Mouse (Mus musculus): ENCODE measurements at regions not wholly inside any gene's neighbourhood (a gene's known extent, or its start where the extent isn't known, plus 50 kb on each side); places are given as distances from the start of the nearest gene placed in this dataset.

DNA sequence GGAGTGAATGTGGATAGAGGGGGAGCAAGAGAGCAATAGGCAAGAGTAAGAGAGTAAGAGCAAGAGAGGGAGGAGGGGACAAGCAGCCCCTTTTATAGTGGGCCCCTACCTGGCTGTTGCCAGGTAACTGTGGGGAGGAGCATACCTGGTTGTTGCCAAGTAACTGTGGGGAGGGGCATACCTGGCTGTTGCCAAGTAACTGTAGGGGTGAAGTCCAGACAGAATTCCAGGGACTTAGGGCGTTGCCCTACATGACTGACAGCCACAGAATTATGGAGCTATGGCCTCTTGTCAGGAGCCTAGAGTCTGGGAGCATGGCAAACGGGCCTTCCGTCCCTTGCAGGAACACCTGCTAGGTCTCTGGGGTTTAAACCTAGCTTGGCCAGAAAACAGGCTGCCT is 64.5 kb upstream of the Selenok start:
- Histone ChIP-seq H3K9me3 (ENCODE audit: low read length) (no peaks in the 10 kb centered on the region), H3K9ac (replicated peaks; ENCODE audit: low read length, poor library complexity, severe bottlenecking) (no peak overlapping the region), H3K27me3 (ENCODE audit: insufficient read depth, low read length) (no peaks in the 10 kb centered on the region), H3K4me2 (ENCODE audit: low read depth, low read length, poor library complexity, severe bottlenecking) (no peak overlapping the region), H3K27ac (ENCODE audit: low read depth, low read length) (no peak overlapping the region), H3K4me1 (ENCODE audit: insufficient read depth, low read length) (no peaks in the 10 kb centered on the region), H3K36me3 (ENCODE audit: insufficient read depth, low read length) (no peaks in the 10 kb centered on the region), H3K4me3 (ENCODE audit: low read depth, low read length) (no peak overlapping the region)
- TF ChIP-seq CTCF (IDR thresholded peaks at IDR 0.05), result no peak
- WGBS, result 63% methylated on average over 3 of the region's 3 CpGs
- ATAC-seq (ENCODE audit: low FRiP score) (no peak), DNase-seq (ENCODE audit: low spot score) (no peak)

DNA sequence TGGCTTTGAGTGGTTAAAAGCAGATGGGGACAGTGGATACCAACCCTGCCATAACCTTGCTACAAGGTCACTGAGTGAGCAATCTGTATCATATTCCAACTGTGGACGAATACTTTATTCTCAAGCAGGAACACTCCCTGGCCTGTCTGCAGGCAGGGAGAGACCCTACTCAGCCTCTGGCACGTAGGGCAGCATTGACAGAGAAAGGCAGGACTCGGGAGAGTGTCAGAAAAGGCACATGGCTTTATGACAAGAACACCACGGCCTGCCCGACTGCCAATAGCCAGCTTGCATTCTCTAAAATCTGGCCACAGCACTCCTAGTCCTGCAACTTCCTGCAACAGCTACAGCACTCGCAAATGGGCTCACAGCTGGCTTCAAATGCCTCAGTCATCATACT is 63.3 kb upstream of the Selenok start:
- H3K27ac ChIP-seq (ENCODE audit: low read depth, low read length), result no peak overlapping the region
- no peaks in the 10 kb centered on the region for H3K9me3 ChIP-seq (ENCODE audit: low read length)
- no peak for DNase-seq (ENCODE audit: low spot score)
- no peak for ATAC-seq (ENCODE audit: low FRiP score)
- H3K4me1 ChIP-seq (ENCODE audit: insufficient read depth, low read length), result no peaks in the 10 kb centered on the region
- H3K4me2 ChIP-seq (ENCODE audit: low read depth, low read length, poor library complexity, severe bottlenecking), result no peak overlapping the region
- no peaks in the 10 kb centered on the region for H3K27me3 ChIP-seq (ENCODE audit: insufficient read depth, low read length)
- no peak overlapping the region for H3K9ac ChIP-seq (replicated peaks; ENCODE audit: low read length, poor library complexity, severe bottlenecking)
- no peaks in the 10 kb centered on the region for H3K36me3 ChIP-seq (ENCODE audit: insufficient read depth, low read length)
- TF ChIP-seq CTCF (IDR thresholded peaks at IDR 0.05), result no peak
- H3K4me3 ChIP-seq (ENCODE audit: low read depth, low read length), result no peak overlapping the region
- 89% methylated on average over 6 of the region's 6 CpGs for WGBS

DNA sequence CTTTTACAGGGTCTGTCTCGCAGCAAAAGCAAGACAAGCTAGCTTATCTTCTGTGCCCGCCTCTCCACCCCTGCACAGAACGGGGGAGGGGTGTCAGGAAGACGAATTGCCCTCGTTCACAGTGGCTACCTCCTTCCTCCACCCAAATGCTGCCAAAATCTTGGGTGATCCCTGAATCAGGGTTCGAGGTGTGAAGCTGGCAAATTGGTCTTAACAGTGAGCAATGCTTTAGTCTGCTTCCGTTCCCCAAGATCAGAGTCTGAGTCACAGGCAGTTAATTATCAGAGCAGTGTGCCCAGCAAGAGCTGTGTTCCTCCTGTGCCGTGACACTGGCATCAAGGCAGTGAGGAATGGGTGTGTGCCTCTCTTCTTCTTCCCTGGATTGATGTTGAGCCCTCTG is 58.4 kb upstream of the Selenok start:
- 62% methylated on average over 8 of the region's 8 CpGs for WGBS
- DNase-seq (ENCODE audit: low spot score) (no peak), ATAC-seq (ENCODE audit: low FRiP score) (no peak)
- no peaks in the 10 kb centered on the region for H3K4me1 ChIP-seq (ENCODE audit: insufficient read depth, low read length)
- H3K4me3 ChIP-seq (ENCODE audit: low read depth, low read length), result no peak overlapping the region
- no peak overlapping the region for H3K27ac ChIP-seq (ENCODE audit: low read depth, low read length)
- no peaks in the 10 kb centered on the region for H3K9me3 ChIP-seq (ENCODE audit: low read length)
- no peak overlapping the region for H3K9ac ChIP-seq (replicated peaks; ENCODE audit: low read length, poor library complexity, severe bottlenecking)
- H3K4me2 ChIP-seq (ENCODE audit: low read depth, low read length, poor library complexity, severe bottlenecking), result no peak overlapping the region
- H3K36me3 ChIP-seq (ENCODE audit: insufficient read depth, low read length), result no peaks in the 10 kb centered on the region
- no peak for TF ChIP-seq CTCF (IDR thresholded peaks at IDR 0.05)
- no peaks in the 10 kb centered on the region for H3K27me3 ChIP-seq (ENCODE audit: insufficient read depth, low read length)
